Mouse (Mus musculus): Measurements from ENCODE around the gene Zbtb16. TPM values are rescaled to one million over a fixed set of nuclear protein-coding genes. Genes with fewer than 3 reads are reported as not detected.

Zbtb16 gene
- total and polyA plus RNA-seq, 3 experiments: 10.6 to 45.5 (median 20.0) TPM

GRCm38 (mm10) chr9:48729471-48729870, 106.6 kb downstream of the Zbtb16 start:
- Histone ChIP-seq H3K4me3 (ENCODE audit: low read depth, low read length) (no peak overlapping the region), H3K36me3 (replicated peaks) (peaks cover 72% of the 10 kb centered on the region), H3K4me1 (ENCODE audit: insufficient read depth, low read depth, low read length) (peaks cover 73% of the 10 kb centered on the region), H3K27me3 (ENCODE audit: insufficient read depth, low read length) (peaks cover 4% of the 10 kb centered on the region; the same call in 1 of the 2 replicates), H3K9me3 (replicated peaks) (no peaks in the 10 kb centered on the region)
- TF ChIP-seq GATA1 (IDR thresholded peaks at IDR 0.05; ENCODE audit: borderline replicate concordance, low read length): no peak
- no peak for TF ChIP-seq GATA2 (IDR thresholded peaks at IDR 0.05; ENCODE audit: borderline replicate concordance, low read depth, low read length)
- no peak for TF ChIP-seq TAL1 (conservative IDR thresholded peaks at IDR 0.05; ENCODE audit: low read depth, low read length)
- TF ChIP-seq POLR2AphosphoS5 (IDR thresholded peaks at IDR 0.05; ENCODE audit: insufficient replicate concordance, low read depth, low read length): no peak
- no peak for TF ChIP-seq CTCF (IDR thresholded peaks at IDR 0.05; ENCODE audit: low read depth, low read length)
- no peak for ATAC-seq (ENCODE audit: extremely low read depth, insufficient number of reproducible peaks, low FRiP score, poor library complexity, severe bottlenecking)
- no peak for DNase-seq (ENCODE audit: low spot score)

- Histone ChIP-seq H3K4me3 (ENCODE audit: low read depth, low read length) (no peak overlapping the region), H3K27me3 (ENCODE audit: insufficient read depth, low read length) (peaks cover 4% of the 10 kb centered on the region; the same call in 1 of the 2 replicates), H3K36me3 (replicated peaks) (peaks cover 72% of the 10 kb centered on the region), H3K9me3 (replicated peaks) (no peaks in the 10 kb centered on the region), H3K4me1 (ENCODE audit: insufficient read depth, low read depth, low read length) (peaks cover 74% of the 10 kb centered on the region)
- DNase-seq (ENCODE audit: low spot score) (no peak), ATAC-seq (ENCODE audit: extremely low read depth, insufficient number of reproducible peaks, low FRiP score, poor library complexity, severe bottlenecking) (no peak)
- TF ChIP-seq GATA1 (IDR thresholded peaks at IDR 0.05; ENCODE audit: borderline replicate concordance, low read length) (no peak), TAL1 (conservative IDR thresholded peaks at IDR 0.05; ENCODE audit: low read depth, low read length) (no peak), CTCF (IDR thresholded peaks at IDR 0.05; ENCODE audit: low read depth, low read length) (no peak), POLR2AphosphoS5 (IDR thresholded peaks at IDR 0.05; ENCODE audit: insufficient replicate concordance, low read depth, low read length) (no peak), GATA2 (IDR thresholded peaks at IDR 0.05; ENCODE audit: borderline replicate concordance, low read depth, low read length) (no peak)
These were observed 107.3 kb downstream of the Zbtb16 start for GRCm38 (mm10) chr9:48728731-48729123.

- peaks cover 71% of the 10 kb centered on the region for H3K36me3 ChIP-seq (replicated peaks)
- peaks cover 4% of the 10 kb centered on the region; the same call in 1 of the 2 replicates for H3K27me3 ChIP-seq (ENCODE audit: insufficient read depth, low read length)
- H3K4me3 ChIP-seq (ENCODE audit: low read depth, low read length): no peak overlapping the region
- H3K9me3 ChIP-seq (replicated peaks): no peaks in the 10 kb centered on the region
- DNase-seq (ENCODE audit: low spot score): no peak
- no peak for ATAC-seq (ENCODE audit: extremely low read depth, insufficient number of reproducible peaks, low FRiP score, poor library complexity, severe bottlenecking)
- H3K4me1 ChIP-seq (ENCODE audit: insufficient read depth, low read depth, low read length): peaks cover 77% of the 10 kb centered on the region
- no peak for TF ChIP-seq TAL1 (conservative IDR thresholded peaks at IDR 0.05; ENCODE audit: low read depth, low read length)
- no peak for TF ChIP-seq GATA1 (IDR thresholded peaks at IDR 0.05; ENCODE audit: borderline replicate concordance, low read length)
- no peak for TF ChIP-seq POLR2AphosphoS5 (IDR thresholded peaks at IDR 0.05; ENCODE audit: insufficient replicate concordance, low read depth, low read length)
- no peak for TF ChIP-seq CTCF (IDR thresholded peaks at IDR 0.05; ENCODE audit: low read depth, low read length)
- TF ChIP-seq GATA2 (IDR thresholded peaks at IDR 0.05; ENCODE audit: borderline replicate concordance, low read depth, low read length): no peak
These were observed 107.8 kb downstream of the Zbtb16 start for GRCm38 (mm10) chr9:48728083-48728730.

GRCm38 (mm10) chr9:48726341-48726740, 109.7 kb downstream of the Zbtb16 start:
- Histone ChIP-seq H3K27me3 (ENCODE audit: insufficient read depth, low read length) (peaks cover 4% of the 10 kb centered on the region; the same call in 1 of the 2 replicates), H3K4me1 (ENCODE audit: insufficient read depth, low read depth, low read length) (peaks cover 80% of the 10 kb centered on the region), H3K36me3 (replicated peaks) (peaks cover 63% of the 10 kb centered on the region), H3K9me3 (replicated peaks) (no peaks in the 10 kb centered on the region), H3K4me3 (ENCODE audit: low read depth, low read length) (no peak overlapping the region)
- ATAC-seq (ENCODE audit: extremely low read depth, insufficient number of reproducible peaks, low FRiP score, poor library complexity, severe bottlenecking) (no peak), DNase-seq (ENCODE audit: low spot score) (no peak)
- TF ChIP-seq GATA1 (IDR thresholded peaks at IDR 0.05; ENCODE audit: borderline replicate concordance, low read length) (no peak), TAL1 (conservative IDR thresholded peaks at IDR 0.05; ENCODE audit: low read depth, low read length) (no peak), GATA2 (IDR thresholded peaks at IDR 0.05; ENCODE audit: borderline replicate concordance, low read depth, low read length) (no peak), POLR2AphosphoS5 (IDR thresholded peaks at IDR 0.05; ENCODE audit: insufficient replicate concordance, low read depth, low read length) (no peak), CTCF (IDR thresholded peaks at IDR 0.05; ENCODE audit: low read depth, low read length) (no peak)

GRCm38 (mm10) chr9:48725918-48726317, 110.1 kb downstream of the Zbtb16 start:
- no peak for DNase-seq (ENCODE audit: low spot score)
- H3K27me3 ChIP-seq (ENCODE audit: insufficient read depth, low read length): peaks cover 4% of the 10 kb centered on the region; the same call in 1 of the 2 replicates
- ATAC-seq (ENCODE audit: extremely low read depth, insufficient number of reproducible peaks, low FRiP score, poor library complexity, severe bottlenecking): no peak
- H3K9me3 ChIP-seq (replicated peaks): no peaks in the 10 kb centered on the region
- no peak overlapping the region for H3K4me3 ChIP-seq (ENCODE audit: low read depth, low read length)
- TF ChIP-seq GATA2 (IDR thresholded peaks at IDR 0.05; ENCODE audit: borderline replicate concordance, low read depth, low read length): no peak
- no peak for TF ChIP-seq GATA1 (IDR thresholded peaks at IDR 0.05; ENCODE audit: borderline replicate concordance, low read length)
- TF ChIP-seq POLR2AphosphoS5 (IDR thresholded peaks at IDR 0.05; ENCODE audit: insufficient replicate concordance, low read depth, low read length): no peak
- TF ChIP-seq CTCF (IDR thresholded peaks at IDR 0.05; ENCODE audit: low read depth, low read length): no peak
- no peak for TF ChIP-seq TAL1 (conservative IDR thresholded peaks at IDR 0.05; ENCODE audit: low read depth, low read length)
- H3K36me3 ChIP-seq (replicated peaks): peaks cover 63% of the 10 kb centered on the region
- peaks cover 77% of the 10 kb centered on the region for H3K4me1 ChIP-seq (ENCODE audit: insufficient read depth, low read depth, low read length)

GRCm38 (mm10) chr9:48725161-48725560, 110.9 kb downstream of the Zbtb16 start:
- H3K9me3 ChIP-seq (replicated peaks): no peaks in the 10 kb centered on the region
- no peak for ATAC-seq (ENCODE audit: extremely low read depth, insufficient number of reproducible peaks, low FRiP score, poor library complexity, severe bottlenecking)
- DNase-seq (ENCODE audit: low spot score): no peak
- no peak overlapping the region for H3K4me3 ChIP-seq (ENCODE audit: low read depth, low read length)
- TF ChIP-seq GATA2 (IDR thresholded peaks at IDR 0.05; ENCODE audit: borderline replicate concordance, low read depth, low read length): no peak
- no peak for TF ChIP-seq CTCF (IDR thresholded peaks at IDR 0.05; ENCODE audit: low read depth, low read length)
- no peak for TF ChIP-seq TAL1 (conservative IDR thresholded peaks at IDR 0.05; ENCODE audit: low read depth, low read length)
- TF ChIP-seq POLR2AphosphoS5 (IDR thresholded peaks at IDR 0.05; ENCODE audit: insufficient replicate concordance, low read depth, low read length): no peak
- TF ChIP-seq GATA1 (IDR thresholded peaks at IDR 0.05; ENCODE audit: borderline replicate concordance, low read length): no peak
- H3K36me3 ChIP-seq (replicated peaks): peaks cover 64% of the 10 kb centered on the region
- H3K4me1 ChIP-seq (ENCODE audit: insufficient read depth, low read depth, low read length): peaks cover 77% of the 10 kb centered on the region
- H3K27me3 ChIP-seq (ENCODE audit: insufficient read depth, low read length): peaks cover 4% of the 10 kb centered on the region; the same call in 1 of the 2 replicates
